Mouse (Mus musculus) midbrain, embryonic 14.5 days (tissue): ENCODE data around the gene Pja2. TPM values are rescaled to one million over a fixed set of nuclear protein-coding genes. Genes with fewer than 3 reads are reported as not detected.

Source experiments
- ATAC-seq: fragments of 200-750 bp; cut with Nextera tagmentation; 2 replicates; pipeline ENCODE4 v1.8.0; 2017; ENCODE audit warnings: moderate number of reproducible peaks, moderate library complexity; ENCODE audit not compliant: low FRiP score, low TSS enrichment
- DNase-seq: peaks from one replicate; pipeline ENCODE4 v3.0.0-alpha.2; 2015
- H3K27ac ChIP-seq: fragments of 300-500 bp; sonication (generic); replicated peaks from 2 replicates; pipeline ENCODE4 v1.5.1; 2014; ENCODE audit warnings: mild to moderate bottlenecking, low read depth, low read length, moderate library complexity
- H3K27me3 ChIP-seq: fragments of 300-500 bp; sonication (generic); 2 replicates; pipeline ENCODE4 v1.6.1; 2014; ENCODE audit warnings: low read length, control low read depth, mixed read lengths; ENCODE audit not compliant: control insufficient read depth, insufficient read depth
- H3K36me3 ChIP-seq: fragments of 300-500 bp; sonication (generic); 2 replicates; pipeline ENCODE4 v1.6.1; 2014; ENCODE audit warnings: low read length, control low read depth; ENCODE audit not compliant: control insufficient read depth, insufficient read depth
- H3K4me1 ChIP-seq: fragments of 300-500 bp; sonication (generic); 2 replicates; pipeline ENCODE4 v1.6.1; 2014; ENCODE audit warnings: mild to moderate bottlenecking, antibody characterized with exemption, low read length, control low read depth; ENCODE audit not compliant: control insufficient read depth, insufficient read depth
- H3K4me2 ChIP-seq: fragments of 300-500 bp; sonication (generic); 2 replicates; pipeline ENCODE4 v1.6.1; 2014; ENCODE audit warnings: mild to moderate bottlenecking, low read length, moderate library complexity
- H3K4me3 ChIP-seq: fragments of 300-500 bp; sonication (generic); replicated peaks from 2 replicates; pipeline ENCODE4 v1.5.1; 2014; ENCODE audit warnings: low read depth, low read length
- H3K9ac ChIP-seq: fragments of 300-500 bp; sonication (generic); replicated peaks from 2 replicates; pipeline ENCODE4 v1.6.1; 2014; ENCODE audit warnings: mild to moderate bottlenecking, low read length, moderate library complexity
- H3K9me3 ChIP-seq: fragments of 300-500 bp; sonication (generic); 2 replicates; pipeline ENCODE4 v1.6.1; 2016; ENCODE audit warnings: low read length, control low read depth, mixed read lengths; ENCODE audit not compliant: control insufficient read depth
- WGBS: fragments of 180-500 bp; shearing (Covaris S2); extraction: QIAGEN DNeasy Blood & Tissue Kit; methylation state at CpG from one replicate; pipeline ENCODE4 v1.1.7; 2014; 5-methylcytosine and 5-hydroxymethylcytosine counted together
- polyA plus RNA-seq: library from polyadenylated mRNA; unstranded; fragments of >200 nt; fragmentation: Nextera tagmentation; extraction: Ambion mirVana; gene quantifications from 2 replicates; pipeline ENCODE4 v1.2.1, GENCODE M21; 2014

The Pja2 gene
- polyA plus RNA-seq, 1 experiment from 2014 or later: 195 TPM

DNA sequence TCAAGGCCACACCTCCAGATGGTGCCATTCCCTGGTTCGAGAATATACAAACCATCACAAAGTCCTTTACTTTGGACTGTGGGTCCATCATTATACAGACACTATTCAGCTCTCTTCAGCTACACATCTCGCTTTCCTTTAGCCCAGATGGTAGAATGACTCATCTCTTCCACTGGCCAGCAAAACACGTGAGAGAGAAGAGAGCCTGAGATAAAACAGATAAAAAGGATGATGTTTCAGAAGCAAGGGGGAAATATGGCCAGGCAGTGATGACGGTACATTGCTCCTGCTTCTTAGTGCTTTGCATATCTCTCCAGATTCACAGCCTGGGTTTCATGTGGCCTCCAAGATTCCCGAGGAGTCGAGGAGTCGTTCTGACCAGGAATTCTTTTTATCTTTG, 10.0 kb upstream of the Pja2 start:
- 80% methylated on average over 7 of the region's 7 CpGs for WGBS

GRCm38 (mm10) chr17:64339752-64340151, 8.0 kb upstream of the Pja2 start:
- no peak overlapping the region for H3K27ac ChIP-seq
- H3K27me3 ChIP-seq: no peaks in the 10 kb centered on the region
- no peaks in the 10 kb centered on the region for H3K36me3 ChIP-seq
- H3K9me3 ChIP-seq: no peaks in the 10 kb centered on the region
- DNase-seq (no peak), ATAC-seq (no peak)
- 78% methylated on average over 5 of the region's 5 CpGs for WGBS
- H3K4me3 ChIP-seq: no peak overlapping the region
- no peaks in the 10 kb centered on the region for H3K4me1 ChIP-seq
- H3K4me2 ChIP-seq: no peak overlapping the region
- H3K9ac ChIP-seq: no peak overlapping the region

More for the DNA sequence above, 10.0 kb upstream of the Pja2 start:
- no peaks in the 10 kb centered on the region for H3K9me3 ChIP-seq
- H3K4me2 ChIP-seq: no peak overlapping the region
- no peaks in the 10 kb centered on the region for H3K27me3 ChIP-seq
- no peak overlapping the region for H3K27ac ChIP-seq
- DNase-seq (no peak), ATAC-seq (no peak)
- H3K36me3 ChIP-seq: no peaks in the 10 kb centered on the region
- H3K9ac ChIP-seq: no peak overlapping the region
- no peaks in the 10 kb centered on the region for H3K4me1 ChIP-seq
- no peak overlapping the region for H3K4me3 ChIP-seq

- ATAC-seq (no peak), DNase-seq (no peak)
- Histone ChIP-seq H3K27me3 (no peaks in the 10 kb centered on the region), H3K9ac (no peak overlapping the region), H3K9me3 (no peaks in the 10 kb centered on the region), H3K27ac (no peak overlapping the region), H3K4me2 (no peak overlapping the region), H3K4me3 (no peak overlapping the region), H3K36me3 (no peaks in the 10 kb centered on the region), H3K4me1 (no peaks in the 10 kb centered on the region)
- 89% methylated on average over 4 of the region's 4 CpGs for WGBS
Observed at GRCm38 (mm10) chr17:64337220-64337619, 5.5 kb upstream of the Pja2 start.

DNA sequence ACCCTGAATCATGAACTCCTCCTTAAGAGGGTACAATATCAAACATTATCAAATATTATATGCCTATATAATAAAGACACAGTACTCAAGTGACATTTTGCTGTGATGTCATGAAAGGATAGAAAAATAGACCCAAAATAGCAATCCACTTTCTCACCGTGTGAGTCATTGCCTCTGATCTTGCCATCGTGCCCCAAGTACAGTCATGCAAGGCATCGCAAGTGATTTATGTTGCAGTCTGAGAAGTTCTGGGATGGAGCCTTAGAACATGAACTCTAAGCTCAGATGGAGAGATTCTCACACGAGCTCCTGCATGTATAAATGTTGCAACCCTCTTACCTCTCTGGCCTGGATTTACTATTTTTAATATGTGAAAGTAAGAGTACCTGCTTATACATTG, 2.2 kb upstream of the Pja2 start:
- H3K4me3 ChIP-seq: no peak overlapping the region
- no peaks in the 10 kb centered on the region for H3K36me3 ChIP-seq
- no peak overlapping the region for H3K9ac ChIP-seq
- H3K27me3 ChIP-seq: no peaks in the 10 kb centered on the region
- WGBS: 88% methylated on average over 4 of the region's 4 CpGs
- H3K9me3 ChIP-seq: no peaks in the 10 kb centered on the region
- no peak overlapping the region for H3K4me2 ChIP-seq
- no peak overlapping the region for H3K27ac ChIP-seq
- ATAC-seq (no peak), DNase-seq (no peak)
- peaks cover 14% of the 10 kb centered on the region for H3K4me1 ChIP-seq

GRCm38 (mm10) chr17:64332770-64333096, 1.0 kb upstream of the Pja2 start:
- Histone ChIP-seq H3K9me3 (no peaks in the 10 kb centered on the region), H3K9ac (peak overlapping the region; percentile 64), H3K27me3 (no peaks in the 10 kb centered on the region), H3K4me3 (peak overlapping the region; percentile 55), H3K27ac (peak overlapping the region; percentile 91), H3K4me1 (peaks cover 14% of the 10 kb centered on the region), H3K4me2 (peak overlapping the region; percentile 88), H3K36me3 (no peaks in the 10 kb centered on the region)
- DNase-seq (peak; percentile 57), ATAC-seq (no peak)
- 21% methylated on average over 5 of the region's 5 CpGs for WGBS

- no peaks in the 10 kb centered on the region for H3K36me3 ChIP-seq
- peak overlapping the region; percentile 99 for H3K9ac ChIP-seq
- WGBS: under 1% methylated on average over 61 of the region's 62 CpGs
- H3K4me1 ChIP-seq: peaks cover 14% of the 10 kb centered on the region
- peak overlapping the region; percentile 61 for H3K4me2 ChIP-seq
- ATAC-seq: peak; percentile 53
- peak; percentile 63 for DNase-seq
- H3K27me3 ChIP-seq: no peaks in the 10 kb centered on the region
- H3K27ac ChIP-seq: peak overlapping the region; percentile 98
- H3K9me3 ChIP-seq: no peaks in the 10 kb centered on the region
- H3K4me3 ChIP-seq: peak overlapping the region; percentile 99
Observed at GRCm38 (mm10) chr17:64331291-64331897, 322 bp downstream of the Pja2 start.

DNA sequence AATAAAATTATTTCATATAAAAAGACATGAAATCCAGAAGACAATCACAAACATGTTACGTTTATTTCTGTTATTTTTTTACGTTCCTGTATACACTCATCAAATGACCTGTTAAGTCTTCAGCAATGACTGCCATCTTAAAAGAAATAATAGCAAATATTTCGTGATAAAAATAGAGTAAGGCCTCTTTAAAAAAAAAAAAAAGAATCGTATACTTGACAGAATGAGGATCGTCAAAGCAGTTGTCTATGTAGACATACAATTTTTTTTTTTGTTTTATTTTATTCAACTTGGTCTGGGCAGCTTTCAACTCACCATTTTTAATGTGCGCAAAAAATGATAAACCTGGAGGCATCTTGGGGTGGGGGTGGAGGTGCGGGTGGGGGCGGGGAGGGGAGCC, 831 bp downstream of the Pja2 start:
- peak overlapping the region; percentile 99 for H3K4me3 ChIP-seq
- ATAC-seq: no peak
- no peak for DNase-seq
- peak overlapping the region; percentile 98 for H3K27ac ChIP-seq
- H3K9ac ChIP-seq: peak overlapping the region; percentile 99
- H3K27me3 ChIP-seq: no peaks in the 10 kb centered on the region
- WGBS: 20% methylated on average over 8 of the region's 8 CpGs
- H3K36me3 ChIP-seq: no peaks in the 10 kb centered on the region
- H3K4me2 ChIP-seq: peak overlapping the region; percentile 61
- H3K4me1 ChIP-seq: peaks cover 14% of the 10 kb centered on the region
- H3K9me3 ChIP-seq: no peaks in the 10 kb centered on the region

GRCm38 (mm10) chr17:64324556-64324955, 7.2 kb downstream of the Pja2 start:
- Histone ChIP-seq H3K9ac (no peak overlapping the region), H3K36me3 (no peaks in the 10 kb centered on the region), H3K27ac (no peak overlapping the region), H3K9me3 (no peaks in the 10 kb centered on the region), H3K27me3 (no peaks in the 10 kb centered on the region), H3K4me2 (no peak overlapping the region), H3K4me3 (no peak overlapping the region), H3K4me1 (peaks cover 4% of the 10 kb centered on the region; the same call in 1 of the 2 replicates)
- WGBS: 88% methylated on average over 2 of the region's 2 CpGs
- DNase-seq (no peak), ATAC-seq (no peak)

GRCm38 (mm10) chr17:64315428-64315827, 16.3 kb downstream of the Pja2 start:
- ATAC-seq: no peak
- peaks cover 17% of the 10 kb centered on the region for H3K36me3 ChIP-seq
- no peak overlapping the region for H3K9ac ChIP-seq
- no peaks in the 10 kb centered on the region for H3K27me3 ChIP-seq
- no peak overlapping the region for H3K4me2 ChIP-seq
- H3K9me3 ChIP-seq: no peaks in the 10 kb centered on the region
- H3K27ac ChIP-seq: no peak overlapping the region
- no peak for DNase-seq
- no peak overlapping the region for H3K4me3 ChIP-seq
- no peaks in the 10 kb centered on the region for H3K4me1 ChIP-seq
